Mouse (Mus musculus) cerebellum, adult 2 months (tissue): ENCODE data around the gene Mmp23.

Source experiments
- CTCF ChIP-seq: fragments of 200-500 bp; IDR thresholded peaks from 2 replicates; pipeline ENCODE4 v1.5.1; 2011; ENCODE audit warnings: low read depth, mild to moderate bottlenecking, control low read depth, low read length, moderate library complexity, borderline replicate concordance; ENCODE audit not compliant: insufficient read depth
- POLR2A ChIP-seq: fragments of 200-500 bp; IDR thresholded peaks from 2 replicates; pipeline ENCODE4 v1.6.1; 2011; ENCODE audit warnings: low read length, control low read depth, borderline replicate concordance; ENCODE audit not compliant: insufficient read depth

DNA sequence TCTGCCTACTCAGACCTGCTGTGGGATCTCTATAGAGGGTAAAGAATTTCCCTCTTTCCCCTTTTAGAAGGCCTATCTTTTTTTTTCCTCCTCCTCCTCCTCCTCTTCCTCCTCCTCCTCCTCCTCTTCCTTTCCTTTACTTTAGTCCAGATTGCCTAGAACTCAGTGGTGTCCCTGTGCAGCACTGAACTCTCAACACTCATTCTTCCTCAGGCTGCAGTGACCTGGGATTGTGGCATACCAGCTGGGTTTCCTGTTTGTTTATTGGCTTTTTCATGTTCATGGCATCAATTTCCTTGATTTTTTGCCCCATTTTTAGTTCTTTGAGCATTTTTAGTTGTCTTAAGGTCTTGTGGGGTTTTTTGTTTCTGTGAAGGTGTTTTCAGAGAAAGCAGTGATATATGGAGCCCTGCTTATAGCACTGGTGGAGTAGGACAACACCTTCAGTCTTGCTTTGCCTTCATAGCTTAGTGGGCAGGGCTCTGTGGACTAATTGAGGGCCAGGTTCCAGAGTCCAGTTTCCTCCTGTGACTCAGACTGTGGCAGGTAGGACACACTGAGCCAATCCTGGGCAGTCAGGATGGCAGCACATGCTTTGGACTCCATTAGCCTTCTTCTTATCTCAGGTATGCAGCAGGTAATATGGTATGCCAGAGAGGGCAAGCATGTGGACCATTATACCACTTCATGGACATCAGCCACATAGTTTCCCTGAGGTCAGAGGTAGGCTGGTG is 17.3 kb downstream of the Mmp23 start:
- no peak for TF ChIP-seq CTCF
- no peak for TF ChIP-seq POLR2A
